Mouse (Mus musculus) gastrocnemius, adult 8-10 months (tissue): ENCODE measurements around the gene Tulp4. TPM values are rescaled to one million over a fixed set of nuclear protein-coding genes. Genes with fewer than 3 reads are reported as not detected.
"Not testable (repeated sequence)": the region's sequence is repeated elsewhere in the genome, so short reads cannot be mapped to it uniquely, and the experiment has no call there.

ENCODE experiments used
- DNase-seq, 2 experiments: peaks; one replicate each; pipeline ENCODE4 v3.0.0; 2022; ENCODE audit warnings: low spot score in 2 of 2
- microRNA-seq: library from miRNA; unstranded; fragments of <30 nt; microRNA quantifications from one replicate; pipeline ENCODE4 v1.2.0, GENCODE M21; 2022
- total RNA-seq, 4 experiments: library from RNA; stranded (reverse); gene quantifications; 2 replicates each; pipeline ENCODE4 v1.2.4; 2022

Tulp4 gene
- total RNA-seq, 4 experiments from 2014 or later = 123 to 180 (median 146) TPM

GRCm38 (mm10) chr17:6274693-6275092 lies 168.5 kb downstream of the Tulp4 start:
- not testable (repeated sequence) for DNase-seq

GRCm38 (mm10) chr17:6279205-6279604 lies 173.0 kb downstream of the Tulp4 start:
- DNase-seq = not testable (repeated sequence)

- not testable (repeated sequence) for DNase-seq
Measured at GRCm38 (mm10) chr17:6279772-6280171, 173.5 kb downstream of the Tulp4 start.

GRCm38 (mm10) chr17:6280513-6280912 lies 174.3 kb downstream of the Tulp4 start:
- not testable (repeated sequence) for DNase-seq

GRCm38 (mm10) chr17:6283137-6283536 lies 176.9 kb downstream of the Tulp4 start:
- not testable (repeated sequence) for DNase-seq

- DNase-seq = not testable (repeated sequence)
Measured at GRCm38 (mm10) chr17:6286169-6286568, 179.9 kb downstream of the Tulp4 start.

GRCm38 (mm10) chr17:6289045-6289444 lies 182.8 kb downstream of the Tulp4 start:
- not testable (repeated sequence) for DNase-seq

- not testable (repeated sequence) for DNase-seq
Measured at GRCm38 (mm10) chr17:6293882-6294281, 187.6 kb downstream of the Tulp4 start.

- not testable (repeated sequence) for DNase-seq
Measured at GRCm38 (mm10) chr17:6297060-6297795, 191.0 kb downstream of the Tulp4 start.

- DNase-seq = not testable (repeated sequence)
Measured at GRCm38 (mm10) chr17:6300190-6300863, 194.1 kb downstream of the Tulp4 start.

Small RNA genes lying within 50 kb of the gene (microRNA-seq; reads per million reads assigned to microRNA genes)
- not detected for gene Gm22774

Other genes starting within 250 kb of the Tulp4 start
- gene Synj2, start 165.2 kb upstream of the Tulp4 start, total RNA-seq = 10 to 100 TPM; 27.1 to 40.6 (median 29.6) TPM
- gene Serac1, start 26.7 kb upstream of the Tulp4 start, total RNA-seq = 1 to 10 TPM; 6.7 to 8.4 (median 7.2) TPM
- 10 to 100 TPM; 46.5 to 55.8 (median 52.2) TPM for gene Gtf2h5, start 26.7 kb upstream of the Tulp4 start, total RNA-seq
- gene Tmem181a, start 150.4 kb downstream of the Tulp4 start, total RNA-seq = 1 to 10 TPM; 3.0 to 4.1 (median 3.7) TPM
- gene Dynlt1a, start 211.1 kb downstream of the Tulp4 start, total RNA-seq = 1 to 10 TPM; 3.0 to 6.2 (median 4.1) TPM